Mouse (Mus musculus) spleen, adult 2 months (tissue): ENCODE results near the gene Bsn.

ENCODE experiments used
- CTCF ChIP-seq: fragments of 200-500 bp; IDR thresholded peaks from 2 replicates; pipeline ENCODE4 v1.5.1; 2011; ENCODE audit warnings: mild to moderate bottlenecking, inconsistent platforms; ENCODE audit not compliant: insufficient read depth, insufficient read length, insufficient replicate concordance; ENCODE audit errors: extremely low read depth
- POLR2A ChIP-seq: fragments of 200-500 bp; IDR thresholded peaks from 2 replicates; pipeline ENCODE4 v1.6.1; 2011; ENCODE audit warnings: low read depth, low read length, inconsistent platforms

GRCm38 (mm10) chr9:108129042-108129948, 60.9 kb downstream of the Bsn start:
- TF ChIP-seq CTCF = no peak
- TF ChIP-seq POLR2A = no peak
